Mouse (Mus musculus) central nervous system, embryonic 14 days (tissue): Measurements from ENCODE around the gene Zbtb39. TPM values are rescaled to one million over a fixed set of nuclear protein-coding genes. Genes with fewer than 3 reads are reported as not detected.

Experiments used
- polyA plus RNA-seq: library from polyadenylated mRNA; depleted of rRNA; stranded (reverse); fragments of >200 nt; gene quantifications from 2 replicates; pipeline ENCODE4 v1.2.3, GENCODE M21; 2012; rRNA removed

The Zbtb39 gene
- polyA plus RNA-seq: 14.6 and 15.2 TPM in 2 replicates

DNA sequence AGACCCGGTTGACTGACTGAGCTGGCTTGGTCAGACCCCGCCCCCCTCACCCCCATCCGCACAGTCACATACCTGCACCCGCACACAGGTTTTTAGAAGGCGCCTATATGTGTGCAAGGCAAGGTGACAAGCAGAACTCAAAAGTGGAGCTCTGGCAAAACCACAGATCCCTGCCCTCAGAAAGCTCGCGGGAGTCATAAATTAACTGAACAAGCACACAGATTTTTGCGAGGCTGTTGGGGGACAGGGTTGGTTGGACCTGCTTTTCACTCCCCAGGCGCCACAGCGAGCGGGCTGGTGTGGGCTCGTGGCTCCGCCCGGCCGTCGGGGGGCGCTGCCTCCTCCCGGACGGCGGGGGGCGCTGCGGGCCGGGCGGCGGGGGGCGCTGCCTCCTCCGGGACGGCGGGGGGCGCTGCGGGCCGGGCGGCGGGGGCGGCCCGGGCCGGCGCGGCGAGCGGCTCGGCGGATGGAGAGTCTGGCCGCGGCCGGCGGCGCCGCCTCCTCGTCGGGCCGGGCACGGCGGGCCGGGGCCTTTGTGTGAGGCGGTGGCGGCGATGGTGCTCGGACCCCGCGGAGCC lies at the start of gene Zbtb39:
Zbtb39 (plus strand) TSS at position 456 of the 578 bp plus-strand sequence.

DNA sequence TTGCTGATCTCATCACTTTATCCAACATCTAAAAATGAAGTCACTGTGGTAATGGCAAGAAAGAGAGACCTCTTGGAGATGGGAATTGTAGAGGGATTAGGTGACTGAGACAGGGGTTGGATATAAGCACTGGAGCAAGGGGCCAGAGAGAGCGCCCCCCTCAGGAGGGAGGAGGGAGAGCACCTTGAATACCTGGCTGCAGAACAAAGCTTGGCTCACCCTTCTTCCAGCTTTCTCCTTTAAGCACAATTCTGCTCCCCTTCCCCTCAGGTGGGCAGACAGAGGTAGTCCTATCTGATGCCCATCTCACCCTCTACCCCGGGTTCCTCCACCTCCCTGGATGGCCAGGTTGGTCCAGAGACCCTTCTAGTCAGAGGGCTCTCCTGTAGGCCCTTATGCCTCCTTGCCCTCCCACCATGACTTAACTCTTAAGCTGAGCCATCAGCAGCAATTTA lies 34.5 kb upstream of the Zbtb39 start, which contains the start of gene Myo1a:
Myo1a (plus strand) TSS at position 405 of the 455 bp plus-strand sequence.

DNA sequence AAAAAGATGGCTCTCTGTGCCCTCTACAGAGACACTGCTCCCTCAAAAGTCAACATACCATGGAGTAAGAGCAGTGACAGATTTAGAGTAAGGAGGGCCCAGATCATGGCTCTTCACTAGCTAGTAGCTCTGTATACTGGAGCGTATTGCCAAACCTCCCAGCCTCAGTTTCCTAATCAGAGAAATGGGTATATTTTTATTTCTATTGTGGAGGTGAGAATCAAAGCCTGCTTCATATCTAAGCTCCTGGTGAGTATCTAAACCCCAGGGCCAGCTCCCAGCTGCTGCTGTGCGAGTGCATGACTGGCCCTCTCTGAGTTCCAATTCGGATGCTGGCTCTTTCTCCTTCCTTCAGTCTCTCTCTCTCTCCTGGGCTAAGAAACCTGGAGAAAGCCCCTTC lies 15.2 kb upstream of the Zbtb39 start, which contains the start of gene Tac2:
Tac2 (plus strand) TSS at position 301 of the 400 bp plus-strand sequence.

DNA sequence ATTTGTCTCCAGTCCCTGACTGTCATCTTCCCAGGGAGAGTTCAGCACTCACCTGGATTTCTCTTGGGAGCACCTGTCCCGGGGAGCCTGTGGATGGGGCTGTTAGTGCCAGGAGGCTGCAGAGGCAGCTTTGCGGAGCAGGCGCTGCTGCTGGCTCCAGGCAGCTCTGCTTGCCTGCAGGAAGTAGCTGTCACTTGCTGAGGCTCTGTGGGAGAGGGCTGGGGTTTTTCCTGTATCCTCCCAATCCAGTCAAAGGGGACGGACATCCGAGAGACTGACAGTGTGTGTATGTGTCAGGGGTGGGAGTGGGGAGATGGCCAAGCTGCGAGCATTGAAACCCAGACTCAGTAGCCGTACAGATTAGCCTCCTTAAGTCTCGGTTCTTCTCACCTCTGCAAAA lies 12.2 kb downstream of the Zbtb39 start, which contains the start of gene Gpr182:
Gpr182 (minus strand) TSS at position 185 of the 400 bp plus-strand sequence.

DNA sequence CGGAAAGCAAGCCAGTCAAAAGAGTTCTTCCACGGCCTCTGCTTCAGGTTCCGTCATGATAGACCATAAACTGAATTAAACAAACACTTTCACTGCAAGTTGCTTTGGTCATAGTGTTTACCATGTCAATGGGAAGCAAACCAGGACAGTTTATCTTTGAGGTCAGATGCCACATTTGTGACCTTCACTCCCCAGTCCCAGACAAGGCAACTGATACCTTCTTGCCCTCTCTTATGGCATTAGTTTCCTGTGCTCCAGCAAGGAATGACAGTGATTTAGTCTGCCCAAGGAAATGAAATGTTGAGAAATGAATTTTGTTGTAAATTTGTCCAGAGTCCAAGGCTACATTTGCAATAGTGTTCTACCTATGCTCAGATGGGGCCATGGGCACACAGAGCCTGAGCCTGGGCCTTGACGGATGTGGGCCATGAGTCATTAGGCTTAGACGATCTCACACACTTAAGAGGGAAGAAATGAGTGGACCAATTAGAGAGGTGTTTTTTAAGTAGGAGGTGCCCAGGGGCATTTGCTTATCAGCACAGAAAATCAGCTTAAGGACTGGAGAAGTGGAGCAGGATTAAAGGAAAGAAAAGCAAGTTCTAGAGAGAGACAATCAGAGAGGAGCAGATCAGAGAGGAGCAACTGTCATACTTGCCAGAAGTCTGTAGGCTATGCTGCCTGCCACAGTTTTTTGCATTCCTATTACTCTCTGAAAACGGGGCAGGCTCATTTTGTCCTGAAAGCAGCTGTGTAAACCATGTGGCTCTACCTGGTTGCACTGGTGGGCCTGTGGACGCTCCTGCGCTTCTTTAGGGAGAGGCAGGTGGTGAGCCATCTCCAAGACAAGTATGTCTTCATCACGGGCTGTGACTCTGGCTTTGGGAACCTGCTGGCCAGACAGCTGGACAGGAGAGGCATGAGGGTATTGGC lies 20.1 kb downstream of the Zbtb39 start, which contains the start of the genes Rdh1 and Rdh16f1:
Rdh1 (plus strand) TSS at position 541 of the 930 bp plus-strand sequence.
Rdh16f1 (plus strand) TSS at position 607 of the 930 bp plus-strand sequence.

DNA sequence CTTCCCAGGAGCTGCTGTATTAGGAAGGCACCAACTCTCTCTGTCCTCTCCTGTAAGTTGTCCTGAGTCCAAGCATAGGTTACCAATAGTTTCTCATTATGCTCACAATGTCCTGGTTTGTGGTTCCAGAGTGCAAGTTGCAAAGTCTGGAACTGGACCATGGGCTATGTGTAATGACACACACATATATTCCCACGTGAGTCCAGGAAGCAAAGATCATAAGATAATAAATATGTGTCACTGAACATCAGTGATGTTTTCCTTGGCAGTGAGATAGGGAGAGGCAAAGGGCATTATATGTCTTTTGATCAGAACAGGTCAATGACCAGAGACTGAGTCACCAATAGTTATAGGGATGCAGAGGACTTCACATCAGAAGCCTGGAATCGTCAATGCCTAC lies 36.7 kb downstream of the Zbtb39 start, which contains the start of gene Rdh9:
Rdh9 (plus strand) TSS at position 376 of the 400 bp plus-strand sequence.

Other genes starting within 250 kb of the Zbtb39 start
- gene Stac3, start 237.9 kb upstream of the Zbtb39 start, polyA plus RNA-seq: 9.7 and 15.0 TPM in 2 replicates
- gene Ndufa4l2, start 224.6 kb upstream of the Zbtb39 start, polyA plus RNA-seq: 10.8 and 13.2 TPM in 2 replicates
- 91.9 and 95.9 TPM in 2 replicates for gene Shmt2, start 217.1 kb upstream of the Zbtb39 start, polyA plus RNA-seq
- 26.9 and 35.5 TPM in 2 replicates for gene Nxph4, start 205.0 kb upstream of the Zbtb39 start, polyA plus RNA-seq
- gene Lrp1, start 118.4 kb upstream of the Zbtb39 start, polyA plus RNA-seq: 163 and 211 TPM in 2 replicates
- 8.3 and 11.7 TPM in 2 replicates for gene Stat6, start 96.6 kb upstream of the Zbtb39 start, polyA plus RNA-seq
- gene Nemp1, start 72.6 kb upstream of the Zbtb39 start, polyA plus RNA-seq: 8.7 and 9.0 TPM in 2 replicates
- 9.8 and 18.1 TPM in 2 replicates for gene Nab2, start 71.0 kb upstream of the Zbtb39 start, polyA plus RNA-seq
- 2.8 and 3.1 TPM in 2 replicates for gene Myo1a, start 34.4 kb upstream of the Zbtb39 start, polyA plus RNA-seq
- gene Tac2, start 15.1 kb upstream of the Zbtb39 start, polyA plus RNA-seq: 0.44 and 1.0 TPM in 2 replicates
- 0.76 and 1.2 TPM in 2 replicates for gene Gpr182, start 12.2 kb downstream of the Zbtb39 start, polyA plus RNA-seq
- gene Rdh1, start 20.2 kb downstream of the Zbtb39 start, polyA plus RNA-seq: 0.05 and 0.12 TPM in 2 replicates
- 0.30 TPM in 1 of 2 replicates, not detected in the other for gene Rdh16f1, start 20.2 kb downstream of the Zbtb39 start, polyA plus RNA-seq
- gene Rdh9, start 36.8 kb downstream of the Zbtb39 start, polyA plus RNA-seq: 0.34 TPM in 1 of 2 replicates, not detected in the other
- 0.01 TPM in 1 of 2 replicates, not detected in the other for gene Rdh16, start 61.6 kb downstream of the Zbtb39 start, polyA plus RNA-seq
- gene Rdh19, start 110.4 kb downstream of the Zbtb39 start, polyA plus RNA-seq: not detected in 2 replicates
- gene Rdh16f2, start 126.9 kb downstream of the Zbtb39 start, polyA plus RNA-seq: not detected in 2 replicates
- gene Rdh7, start 149.3 kb downstream of the Zbtb39 start, polyA plus RNA-seq: not detected in 2 replicates
- gene Sdr9c7, start 159.0 kb downstream of the Zbtb39 start, polyA plus RNA-seq: not detected in 2 replicates